In the genomic region with DNA sequence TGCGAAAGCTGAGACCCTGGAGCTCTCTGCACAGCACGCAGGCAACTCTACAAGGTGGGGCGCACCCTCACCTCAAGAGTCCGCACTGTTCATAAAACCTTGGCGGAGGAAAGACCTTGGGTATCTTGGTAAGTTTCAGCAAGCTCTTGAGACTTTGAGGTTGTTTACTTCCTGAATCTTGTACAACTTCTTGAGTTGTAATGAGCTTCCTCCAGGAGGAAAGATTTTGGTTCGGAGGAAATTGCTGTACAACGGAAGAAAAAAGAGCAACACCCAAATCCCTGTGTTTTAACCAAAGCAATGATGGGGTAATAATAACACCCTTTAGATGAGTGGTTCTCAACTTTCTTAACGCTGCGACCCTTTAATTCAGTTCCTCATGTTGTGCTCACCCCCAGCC, we compare ENCODE assay signal across 27 mouse cellular contexts. TPM values are rescaled to one million over a fixed set of nuclear protein-coding genes. Genes with fewer than 3 reads are reported as not detected.
DNase-seq lines count a peak whose midpoint lies in the region; ATAC-seq and TF ChIP-seq lines count a peak whose summit lies in the region.
"Had no signal": no experiment of that assay in that cellular context is flagged by ENCODE, and none has a peak within 500 bp of the region (broad histone marks: within the 10 kb centered on the region; RNA-seq: fewer than 3 reads in every experiment).

No protein-coding gene starts in this region.

- H3K9me3 ChIP-seq in embryonic facial prominence, embryonic 11.5 days (replicated peaks; ENCODE audit: control insufficient read depth, low read length), result no peaks in the 10 kb centered on the region
- H3K9me3 ChIP-seq in embryonic facial prominence, embryonic 10.5 days, result no peaks in the 10 kb centered on the region
- peaks cover 7% of the 10 kb centered on the region; the same call in 1 of the 2 replicates for H3K9me3 ChIP-seq in E14TG2a.4 (ENCODE audit: low read length)
- H3K9me3 ChIP-seq in hindbrain, postnatal 0 days (ENCODE audit: low read length), result no peaks in the 10 kb centered on the region
- H3K9me3 ChIP-seq: forebrain, embryonic 10.5 days; forebrain, embryonic 13.5 days; G1E; hindbrain, embryonic 10.5 days; hindbrain, embryonic 13.5 days had no signal

- H3K4me3 ChIP-seq in embryonic facial prominence, embryonic 11.5 days (ENCODE audit: low read depth, low read length), result no peak overlapping the region
- no peak overlapping the region for H3K4me3 ChIP-seq in embryonic facial prominence, embryonic 10.5 days
- 0 out of 2 replicates have a peak overlapping the region, but pooled peaks have one; percentile 5 for H3K4me3 ChIP-seq in E14TG2a.4 (replicated peaks; ENCODE audit: low read length)
- H3K4me3 ChIP-seq in hindbrain, postnatal 0 days (ENCODE audit: low read length), result no peak overlapping the region
- H3K4me3 ChIP-seq: forebrain, embryonic 10.5 days; forebrain, embryonic 13.5 days; heart, adult 2 months; hindbrain, embryonic 10.5 days; hindbrain, embryonic 13.5 days had no signal

- H3K27me3 ChIP-seq in embryonic facial prominence, embryonic 11.5 days (ENCODE audit: control insufficient read depth, insufficient read depth, low read length), result no peaks in the 10 kb centered on the region
- no peaks in the 10 kb centered on the region for H3K27me3 ChIP-seq in embryonic facial prominence, embryonic 10.5 days (replicated peaks; ENCODE audit: low read depth, poor library complexity, severe bottlenecking)
- no peaks in the 10 kb centered on the region for H3K27me3 ChIP-seq in E14TG2a.4 (ENCODE audit: insufficient read depth, low read length)
- no peaks in the 10 kb centered on the region for H3K27me3 ChIP-seq in hindbrain, postnatal 0 days (ENCODE audit: insufficient read depth, low read length)
- H3K27me3 ChIP-seq: forebrain, embryonic 13.5 days; hindbrain, embryonic 13.5 days had no signal

- TF ChIP-seq CTCF in E14TG2a.4 (conservative IDR thresholded peaks at IDR 0.05; ENCODE audit: low read length), result no peak
- no peak for TF ChIP-seq CTCF in hindbrain, postnatal 0 days (IDR thresholded peaks at IDR 0.05; ENCODE audit: low read depth)

- no peak overlapping the region for H3K4me2 ChIP-seq in embryonic facial prominence, embryonic 11.5 days (ENCODE audit: low read depth, low read length)
- no peak overlapping the region for H3K4me2 ChIP-seq in hindbrain, postnatal 0 days (ENCODE audit: low read depth, low read length)
- H3K4me2 ChIP-seq: forebrain, embryonic 13.5 days; heart, embryonic 11.5 days; hindbrain, embryonic 13.5 days had no signal

- DNase-seq in embryonic facial prominence, embryonic 11.5 days (ENCODE audit: low spot score), result no peak
- no peak for DNase-seq in embryonic facial prominence, embryonic 10.5 days (ENCODE audit: low spot score)
- no peak for DNase-seq in hindbrain, postnatal 0 days (ENCODE audit: low spot score)
- no peak for DNase-seq in frontal cortex, postnatal 10 days (ENCODE audit: low spot score in 2 of 2)
- DNase-seq: adrenal gland, adult 2 months; adrenal gland, postnatal 14 days; cerebellum, adult 18-20 months; cerebellum, adult 9-10 months; cerebellum, postnatal 14 days; gastrocnemius, postnatal 25 days; heart, adult 2 months; heart, postnatal 36 days had no signal

- 91% methylated on average over 9 of the region's 9 CpGs for WGBS in embryonic facial prominence, embryonic 11.5 days
- 92% methylated on average over 9 of the region's 9 CpGs for WGBS in embryonic facial prominence, embryonic 10.5 days
- WGBS in hindbrain, postnatal 0 days, result 94% methylated on average over 9 of the region's 9 CpGs

- H3K4me1 ChIP-seq in embryonic facial prominence, embryonic 11.5 days (ENCODE audit: control insufficient read depth, insufficient read depth, low read length), result no peaks in the 10 kb centered on the region
- H3K4me1 ChIP-seq in embryonic facial prominence, embryonic 10.5 days, result no peaks in the 10 kb centered on the region
- H3K4me1 ChIP-seq in E14TG2a.4 (replicated peaks; ENCODE audit: low read depth, low read length), result peaks cover 14% of the 10 kb centered on the region; the same call in 1 of the 2 replicates
- H3K4me1 ChIP-seq in hindbrain, postnatal 0 days (ENCODE audit: insufficient read depth, low read length), result no peaks in the 10 kb centered on the region
- H3K4me1 ChIP-seq: forebrain, embryonic 10.5 days; forebrain, embryonic 13.5 days; hindbrain, embryonic 10.5 days; hindbrain, embryonic 13.5 days had no signal

- H3K9ac ChIP-seq in embryonic facial prominence, embryonic 11.5 days (replicated peaks; ENCODE audit: low read length), result no peak overlapping the region
- H3K9ac ChIP-seq in hindbrain, postnatal 0 days (replicated peaks; ENCODE audit: low read length), result no peak overlapping the region
- H3K9ac ChIP-seq: forebrain, embryonic 13.5 days; hindbrain, embryonic 13.5 days had no signal

- no peaks in the 10 kb centered on the region for H3K36me3 ChIP-seq in embryonic facial prominence, embryonic 11.5 days (replicated peaks; ENCODE audit: control insufficient read depth, insufficient read depth, low read depth, low read length)
- H3K36me3 ChIP-seq in embryonic facial prominence, embryonic 10.5 days (replicated peaks), result no peaks in the 10 kb centered on the region
- no peaks in the 10 kb centered on the region for H3K36me3 ChIP-seq in E14TG2a.4 (ENCODE audit: insufficient read depth, low read length)
- no peaks in the 10 kb centered on the region for H3K36me3 ChIP-seq in hindbrain, postnatal 0 days (ENCODE audit: insufficient read depth, low read length)
- H3K36me3 ChIP-seq: forebrain, embryonic 10.5 days; G1E; hindbrain, embryonic 10.5 days; hindbrain, embryonic 13.5 days had no signal

- ATAC-seq in embryonic facial prominence, embryonic 11.5 days (replicated peaks; ENCODE audit: insufficient number of reproducible peaks, low FRiP score, low TSS enrichment, low read depth), result 0 out of 2 replicates have a peak, but pooled peaks have one; percentile 34
- ATAC-seq in common myeloid progenitor, adult 5-6 weeks (replicated peaks; ENCODE audit: low read depth, poor library complexity, severe bottlenecking), result peak; percentile 30; the same call in 1 of the 2 replicates
- peak; percentile 35 for ATAC-seq in megakaryocyte progenitor cell, adult 5-6 weeks (replicated peaks; ENCODE audit: poor library complexity)
- ATAC-seq in hindbrain, postnatal 0 days, result no peak
- ATAC-seq: forebrain, embryonic 13.5 days; forebrain, embryonic 16.5 days; hindbrain, embryonic 16.5 days; inflammation-experienced regulatory T-cells, adult 6 months; intestine, embryonic 16.5 days; Patski had no signal

- no peak overlapping the region for H3K27ac ChIP-seq in embryonic facial prominence, embryonic 11.5 days (replicated peaks; ENCODE audit: low read depth, low read length)
- H3K27ac ChIP-seq in embryonic facial prominence, embryonic 10.5 days (replicated peaks), result no peak overlapping the region
- H3K27ac ChIP-seq in hindbrain, postnatal 0 days, result no peak overlapping the region
- H3K27ac ChIP-seq: forebrain, embryonic 10.5 days; forebrain, embryonic 13.5 days; heart, adult 2 months; hindbrain, embryonic 10.5 days; hindbrain, embryonic 13.5 days had no signal

RNA-seq across cellular contexts. Expression of gene Usp15, which starts 11.5 kb away (rescaled TPM):
- 76.8 and 81.2 TPM in 2 replicates for polyA plus RNA-seq in embryonic facial prominence, embryonic 11.5 days (2014; fragmentation: Nextera tagmentation; extraction: Ambion mirVana)
- 79.1 and 86.5 TPM in 2 replicates for polyA plus RNA-seq in embryonic facial prominence, embryonic 10.5 days (2016; fragmentation: Nextera tagmentation; extraction: Ambion mirVana)
- total RNA-seq in common myeloid progenitor, adult 5-6 weeks (2017), result 260 and 320 TPM in 2 replicates
- total RNA-seq in megakaryocyte progenitor cell, adult 5-6 weeks (2015), result 129 and 132 TPM in 2 replicates
- 170 and 218 TPM in 2 replicates for total RNA-seq in megakaryocyte progenitor cell, adult 5-6 weeks (2017)
- total RNA-seq in hindbrain, postnatal 0 days (2014; rRNA removed), result 41.6 and 48.4 TPM in 2 replicates
- 64.9 and 68.7 TPM in 2 replicates for polyA plus RNA-seq in hindbrain, postnatal 0 days (2015; fragmentation: Nextera tagmentation; extraction: Ambion mirVana)

RNA-seq across cellular contexts. Expression of gene Fam19a2, which starts 55.5 kb away (rescaled TPM):
- 7.8 and 8.2 TPM in 2 replicates for polyA plus RNA-seq in embryonic facial prominence, embryonic 11.5 days (2014; fragmentation: Nextera tagmentation; extraction: Ambion mirVana)
- polyA plus RNA-seq in embryonic facial prominence, embryonic 10.5 days (2016; fragmentation: Nextera tagmentation; extraction: Ambion mirVana), result 2.5 and 5.1 TPM in 2 replicates
- total RNA-seq in common myeloid progenitor, adult 5-6 weeks (2017), result not detected in 2 replicates
- total RNA-seq in megakaryocyte progenitor cell, adult 5-6 weeks (2015), result not detected in 2 replicates
- total RNA-seq in megakaryocyte progenitor cell, adult 5-6 weeks (2017), result not detected in 2 replicates
- 90.5 and 94.7 TPM in 2 replicates for total RNA-seq in hindbrain, postnatal 0 days (2014; rRNA removed)
- polyA plus RNA-seq in hindbrain, postnatal 0 days (2015; fragmentation: Nextera tagmentation; extraction: Ambion mirVana), result 44.6 and 48.9 TPM in 2 replicates
- total RNA-seq: gastrocnemius, postnatal 25 days had no signal
- polyA plus RNA-seq: G1E; gonadal fat pad, adult 2 months; heart, adult 2 months; inflammation-experienced regulatory T-cells, adult 6 months had no signal

Comparison
In these comparisons a context has a peak if more than half of its experiments do, and no peak if none do; other contexts are left out.
1. RNA of gene Fam19a2, which starts 55.5 kb away (total RNA-seq): 90.5 to 94.7 TPM in hindbrain, postnatal 0 days; not detected in common myeloid progenitor, adult 5-6 weeks and not detected in megakaryocyte progenitor cell, adult 5-6 weeks; every median in the first group is over 10 times any median in the second.